Mouse (Mus musculus) B cell, adult 2 months (primary cell): ENCODE measurements around the gene Cst9.
A peak's percentile ranks its signal among the peaks of the same experiment; 100 is the strongest.

Source experiments
- DNase-seq, 2 experiments: peaks; one replicate each; pipeline ENCODE4 v3.0.0; 2022

The Cst9 gene

GRCm38 (mm10) chr2:148877016-148877770 lies 42.2 kb downstream of the Cst9 start:
- DNase-seq, result peak; percentile 31 to 33

- DNase-seq, result no peak
These were observed 43.7 kb downstream of the Cst9 start for GRCm38 (mm10) chr2:148878641-148879130.

GRCm38 (mm10) chr2:148879199-148879598 lies 44.3 kb downstream of the Cst9 start:
- no peak for DNase-seq

- DNase-seq, result no peak
These were observed 49.8 kb downstream of the Cst9 start for GRCm38 (mm10) chr2:148884738-148885137.
